Comparison of ENCODE assay signal across 7 mouse cellular contexts in the genomic region with DNA sequence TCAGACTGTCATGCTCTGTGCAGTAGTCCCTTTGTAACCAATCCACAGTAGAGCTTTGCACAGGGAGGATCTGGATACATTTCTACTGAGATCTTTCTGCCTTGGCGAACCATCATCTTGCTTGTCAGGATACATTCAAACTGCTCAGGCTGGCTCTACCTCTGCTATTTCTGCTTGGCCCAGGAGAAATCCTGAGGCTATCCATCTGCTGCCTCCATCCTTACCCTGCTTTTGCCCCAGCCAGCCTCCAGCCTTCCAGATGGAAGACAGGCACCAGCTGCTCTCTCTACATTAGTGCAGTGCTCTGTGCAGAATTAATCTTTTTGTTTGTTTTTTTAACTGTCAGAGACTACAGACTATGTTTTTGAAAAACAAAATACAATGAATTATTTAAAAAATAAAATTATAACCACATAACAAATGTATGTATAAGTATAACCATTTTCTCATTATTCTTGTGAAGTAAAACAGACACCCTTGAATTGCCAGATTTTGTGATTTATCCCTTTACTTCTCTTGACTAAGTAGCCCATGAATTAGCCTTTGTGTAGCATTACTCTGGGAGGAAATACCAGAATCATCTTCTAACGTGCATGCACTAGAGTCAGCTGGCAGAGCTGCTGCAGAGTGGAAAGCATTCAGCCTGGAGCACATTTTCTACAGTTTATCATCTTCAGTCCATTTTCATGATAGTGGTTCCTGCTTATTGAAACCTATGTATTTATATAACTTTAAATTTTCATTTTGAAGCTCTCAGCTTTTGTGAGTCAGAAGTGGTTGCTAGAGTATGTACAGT.
DNase-seq lines count a peak whose midpoint lies in the region; ATAC-seq lines count a peak whose summit lies in the region.

No protein-coding gene starts in this region.

- H3K9ac ChIP-seq in hindbrain, embryonic 12.5 days, result no peak overlapping the region

- intact Hi-C loops in left cerebral cortex, postnatal 4 days (cut with DNase I), result no loop called here
- intact Hi-C loops in heart, postnatal 36 days (cut with DNase I), result no loop called here

- DNase-seq in MN1 (ENCODE audit: low spot score), result peak; percentile 32
- peak; percentile 79 for DNase-seq in left cerebral cortex, postnatal 4 days
- no peak for DNase-seq in Muller cell, postnatal 12 days (ENCODE audit: inconsistent ontology term)
- DNase-seq in heart, postnatal 36 days, result no peak
- no peak for DNase-seq in spleen, adult 12 weeks (ENCODE audit: low spot score)

- no peaks in the 10 kb centered on the region for H3K4me1 ChIP-seq in hindbrain, embryonic 12.5 days

- H3K9me3 ChIP-seq in hindbrain, embryonic 12.5 days (replicated peaks), result no peaks in the 10 kb centered on the region

- H3K27ac ChIP-seq in hindbrain, embryonic 12.5 days, result no peak overlapping the region

- H3K4me2 ChIP-seq in hindbrain, embryonic 12.5 days (replicated peaks), result no peak overlapping the region

- WGBS in hindbrain, embryonic 12.5 days, result 64% methylated on average over 2 of the region's 2 CpGs

- H3K4me3 ChIP-seq in hindbrain, embryonic 12.5 days, result no peak overlapping the region

- H3K27me3 ChIP-seq in hindbrain, embryonic 12.5 days, result no peaks in the 10 kb centered on the region

- H3K36me3 ChIP-seq in hindbrain, embryonic 12.5 days, result no peaks in the 10 kb centered on the region

- peak; percentile 99 for ATAC-seq in cerebellum, adult (ENCODE audit: insufficient number of reproducible peaks, low FRiP score, low TSS enrichment)
- ATAC-seq in hindbrain, embryonic 12.5 days (ENCODE audit: low FRiP score), result peak; percentile 78

Comparison
In these comparisons a context has a peak if more than half of its experiments do, and no peak if none do; other contexts are left out.
1. DNase-seq: peak in MN1 (single experiment) and left cerebral cortex, postnatal 4 days (single experiment); none in Muller cell, postnatal 12 days (single experiment), heart, postnatal 36 days (0 of 2) and spleen, adult 12 weeks (single experiment).